Mouse (Mus musculus) kidney, postnatal 10 days (tissue): ENCODE measurements around the gene Smim12.

ENCODE experiments used
- DNase-seq: peaks from one replicate; pipeline ENCODE4 v3.0.0; 2021; ENCODE audit warnings: mixed read lengths

Smim12 gene

DNA sequence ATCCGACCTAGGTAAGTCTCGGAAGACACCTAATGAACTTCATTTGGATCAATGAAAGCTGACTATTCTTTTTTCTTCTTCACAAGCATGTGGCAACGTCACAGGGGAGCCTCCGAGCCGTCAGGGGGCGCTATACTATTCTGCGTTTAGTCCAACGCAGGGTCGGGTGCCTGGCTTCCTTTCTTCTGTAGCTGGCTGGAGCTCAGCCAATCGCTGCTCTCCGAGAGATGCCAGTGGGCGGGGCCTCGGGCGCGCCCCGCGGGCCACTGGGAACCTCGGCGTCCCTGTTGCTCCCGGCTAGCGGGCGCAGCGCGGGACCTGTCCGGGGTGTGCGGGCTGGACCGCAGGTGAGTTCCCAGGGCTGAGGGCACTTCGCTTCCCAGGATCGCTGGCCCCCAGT is at the start of gene Smim12:
Smim12 (plus strand) TSS at position 233 of the 400 bp plus-strand sequence.
- peak; percentile 100 for DNase-seq

DNA sequence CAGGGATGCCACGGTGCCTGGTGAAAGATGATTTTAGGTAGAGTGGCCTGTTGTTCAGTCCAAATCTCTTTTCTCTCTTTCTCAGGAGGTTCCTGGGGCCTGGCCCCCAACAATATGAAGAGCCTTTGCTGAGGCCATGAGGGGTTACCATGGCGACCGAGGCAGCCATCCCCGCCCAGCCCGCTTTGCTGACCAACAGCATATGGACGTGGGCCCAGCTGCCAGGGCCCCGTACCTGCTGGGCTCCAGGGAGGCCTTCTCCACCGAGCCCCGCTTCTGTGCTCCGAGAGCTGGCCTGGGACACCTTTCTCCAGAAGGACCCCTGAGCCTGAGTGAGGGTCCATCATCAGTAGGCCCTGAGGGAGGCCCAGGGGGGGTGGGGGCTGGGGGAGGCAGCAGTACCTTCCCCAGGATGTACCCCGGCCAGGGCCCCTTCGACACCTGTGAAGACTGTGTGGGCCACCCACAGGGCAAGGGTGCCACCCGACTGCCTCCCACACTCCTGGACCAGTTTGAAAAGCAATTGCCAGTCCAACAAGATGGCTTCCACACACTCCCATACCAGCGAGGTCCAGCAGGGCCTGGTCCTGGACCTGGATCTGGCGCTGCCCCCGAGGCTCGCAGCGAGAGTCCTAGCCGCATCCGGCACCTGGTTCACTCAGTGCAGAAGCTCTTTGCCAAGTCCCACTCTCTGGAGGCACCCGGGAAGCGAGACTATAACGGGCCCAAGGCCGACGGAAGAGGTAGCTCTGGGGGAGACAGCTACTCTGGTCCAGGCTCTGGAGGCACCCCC is 48.9 kb upstream of the Smim12 start:
- no peak for DNase-seq

DNA sequence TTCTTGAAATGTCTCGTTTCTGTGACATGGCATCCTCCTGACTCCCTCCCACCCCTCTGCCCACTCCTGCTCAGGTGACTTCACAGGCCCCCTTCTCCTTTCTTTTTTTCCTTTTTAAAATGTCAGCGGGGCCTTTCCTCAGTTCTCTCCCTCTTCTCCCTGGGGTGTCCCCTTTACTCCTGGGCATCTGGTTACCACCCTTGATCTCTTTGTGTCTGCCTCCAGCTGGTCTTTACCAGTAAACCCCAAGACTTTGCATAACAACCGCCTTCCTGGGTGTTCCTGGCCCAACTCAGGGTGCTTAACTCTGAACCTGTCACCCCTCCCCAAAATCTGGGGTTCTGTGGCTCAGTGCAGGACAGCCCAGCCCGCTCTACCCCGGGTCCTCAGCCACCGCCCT is 45.0 kb upstream of the Smim12 start:
- DNase-seq: no peak

DNA sequence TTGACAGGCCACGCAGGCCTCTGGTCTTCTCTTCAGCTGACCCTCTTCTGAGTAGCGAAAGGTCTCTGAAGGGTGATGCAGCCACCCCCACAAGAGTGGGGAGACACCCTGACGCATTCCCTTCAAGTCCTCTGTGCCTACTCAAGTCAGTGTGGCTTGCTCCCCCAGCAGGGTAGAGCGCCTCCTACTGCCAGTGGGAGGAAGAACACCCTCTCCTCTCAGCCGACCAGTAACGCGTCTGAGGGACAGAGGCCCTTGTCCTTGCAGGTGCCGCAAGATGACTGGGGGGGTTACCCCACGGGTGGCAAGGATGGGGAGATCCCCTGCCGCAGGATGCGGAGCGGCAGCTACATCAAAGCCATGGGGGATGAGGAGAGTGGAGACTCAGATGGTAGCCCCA is 44.2 kb upstream of the Smim12 start:
- DNase-seq: no peak

DNA sequence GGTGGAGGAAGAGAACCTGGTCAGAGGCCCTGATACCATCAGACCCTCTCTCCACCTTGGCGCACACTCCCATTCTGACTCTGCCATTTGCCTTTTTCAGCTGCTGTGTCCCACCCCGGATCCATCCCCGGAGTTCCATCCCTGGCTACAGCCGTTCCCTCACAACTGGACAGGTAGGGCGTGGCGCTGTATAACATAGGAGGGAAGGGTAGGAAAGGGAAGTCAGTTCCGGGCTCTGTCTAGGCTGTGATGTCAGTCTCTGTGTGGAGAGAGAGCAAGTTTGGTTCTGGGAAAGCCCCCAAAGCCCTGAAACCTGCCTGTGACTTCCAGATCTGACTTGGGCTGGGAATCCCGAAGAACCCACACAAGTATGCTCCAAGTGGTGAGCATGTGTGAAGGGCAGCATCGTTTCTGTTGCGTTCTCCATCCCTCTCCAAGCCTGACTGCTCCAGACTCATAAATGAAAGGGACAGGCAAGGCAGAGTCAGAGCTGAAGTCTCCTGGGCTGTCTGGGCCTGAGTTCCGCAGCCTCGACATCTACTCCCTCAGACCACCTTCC is 43.3 kb upstream of the Smim12 start:
- DNase-seq: no peak

DNA sequence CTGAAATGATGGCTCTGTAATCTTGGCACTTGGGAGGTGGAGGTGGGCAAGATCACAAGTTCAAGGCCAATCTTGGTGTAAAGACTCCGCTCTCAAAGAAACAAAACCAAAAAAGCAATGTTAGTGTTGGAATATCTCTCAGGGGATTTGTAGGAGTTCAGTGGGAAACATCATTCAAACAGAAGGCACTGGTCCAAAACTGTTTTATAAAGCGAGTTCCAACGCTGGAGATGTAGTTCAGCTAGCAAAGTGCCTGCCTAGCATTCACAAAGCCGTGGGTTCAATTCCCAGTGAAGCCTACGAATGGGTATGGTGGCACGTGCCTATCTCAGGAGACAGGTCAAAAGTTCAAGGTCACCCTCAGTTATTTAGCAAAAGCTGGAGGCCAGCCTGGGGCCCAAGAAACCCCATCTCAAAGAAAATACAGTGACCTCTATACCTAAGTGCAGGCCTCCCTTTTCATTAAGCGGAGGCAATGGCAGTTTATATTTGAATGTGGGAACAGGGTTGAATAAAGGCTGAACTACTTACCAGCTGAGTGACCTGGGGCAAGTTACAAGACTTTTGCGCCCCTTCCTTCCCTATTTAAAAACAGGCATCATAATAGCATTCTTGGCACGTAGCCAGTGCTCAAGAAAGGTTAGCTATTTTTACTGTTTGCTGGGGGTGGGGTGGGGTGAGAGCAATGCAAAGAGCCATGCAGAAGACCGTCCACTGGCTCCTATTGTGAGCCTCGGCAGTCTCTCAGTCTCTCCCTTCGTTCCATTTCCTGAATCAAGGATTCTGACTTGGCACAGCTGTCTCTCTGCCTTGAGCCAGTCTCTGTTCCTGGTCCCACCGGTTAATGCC is 42.6 kb upstream of the Smim12 start:
- DNase-seq: no peak

DNA sequence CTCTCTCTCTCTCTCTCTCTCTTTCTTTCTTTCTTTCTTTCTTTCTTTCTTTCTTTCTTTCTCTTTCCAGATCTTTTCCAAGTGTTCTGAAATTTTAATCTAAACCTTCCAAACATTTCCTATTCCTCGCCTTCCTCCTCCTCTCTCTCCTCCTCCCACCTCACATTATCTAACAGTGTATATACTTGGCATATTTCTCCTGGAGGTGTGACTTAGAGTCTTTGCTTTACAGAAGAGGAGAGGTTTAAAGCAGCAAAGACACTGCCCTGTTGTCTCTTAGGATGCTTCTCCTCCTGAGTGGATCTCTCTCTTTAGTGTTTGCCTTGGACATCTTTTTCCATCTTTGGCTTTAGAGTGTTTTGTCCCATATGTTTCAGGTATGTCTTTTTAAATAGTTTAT is 40.5 kb upstream of the Smim12 start:
- DNase-seq: no peak

DNA sequence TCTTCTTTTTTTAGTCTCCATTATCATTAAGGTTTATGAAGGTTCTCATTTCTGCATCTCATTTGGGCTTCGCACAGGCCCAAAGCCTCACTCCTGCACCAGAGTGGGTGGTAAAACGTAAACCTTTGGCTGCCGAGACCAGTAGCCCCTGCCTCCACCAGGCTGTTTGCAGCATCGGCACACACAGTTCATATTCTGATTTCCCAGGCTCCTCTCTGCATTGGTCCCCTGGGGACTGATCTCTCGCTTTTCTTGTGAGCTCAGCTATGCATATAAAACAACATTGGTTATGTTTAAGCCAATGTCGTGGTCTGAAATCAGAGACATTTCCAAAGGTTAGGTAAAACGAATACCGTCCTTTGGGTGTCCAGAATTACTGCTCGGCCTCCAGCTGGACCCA is 32.3 kb upstream of the Smim12 start:
- no peak for DNase-seq

DNA sequence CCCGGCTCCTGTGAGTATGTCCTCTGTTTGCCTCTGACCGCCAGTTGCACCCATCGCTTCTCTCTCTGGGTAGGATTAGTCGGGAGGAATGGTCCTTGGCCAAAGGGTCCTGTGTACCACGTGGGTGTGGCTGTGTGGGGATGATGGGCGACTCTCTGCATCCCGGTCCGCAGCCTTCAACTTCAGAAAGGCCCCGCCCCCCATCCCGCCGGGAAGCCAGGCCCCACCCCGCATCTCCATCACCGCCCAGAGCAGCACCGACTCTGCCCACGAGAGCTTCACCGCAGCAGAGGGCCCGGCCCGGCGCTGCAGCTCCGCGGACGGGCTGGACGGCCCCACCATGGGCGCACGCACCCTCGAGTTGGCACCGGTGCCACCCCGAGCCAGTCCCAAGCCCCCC is 29.1 kb upstream of the Smim12 start:
- DNase-seq: no peak

DNA sequence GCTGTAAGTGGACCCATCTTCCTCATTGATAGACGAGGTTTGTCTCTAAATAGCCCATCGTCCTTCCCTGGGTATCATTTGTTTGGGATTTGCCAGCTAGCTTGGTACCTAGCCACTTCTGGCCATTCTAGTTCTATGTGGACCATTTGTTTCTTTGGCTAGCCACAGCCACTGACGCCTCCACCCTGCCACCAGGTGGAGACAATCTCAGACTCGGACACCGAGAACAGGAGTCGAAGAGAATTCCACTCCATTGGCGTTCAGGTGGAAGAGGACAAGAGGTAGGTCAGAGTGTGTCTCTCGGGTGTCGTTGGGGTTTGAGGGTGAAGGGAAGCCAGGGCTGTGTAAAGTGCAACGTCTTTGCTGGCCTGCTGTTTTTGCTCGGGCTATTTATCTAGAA is 28.5 kb upstream of the Smim12 start:
- no peak for DNase-seq

DNA sequence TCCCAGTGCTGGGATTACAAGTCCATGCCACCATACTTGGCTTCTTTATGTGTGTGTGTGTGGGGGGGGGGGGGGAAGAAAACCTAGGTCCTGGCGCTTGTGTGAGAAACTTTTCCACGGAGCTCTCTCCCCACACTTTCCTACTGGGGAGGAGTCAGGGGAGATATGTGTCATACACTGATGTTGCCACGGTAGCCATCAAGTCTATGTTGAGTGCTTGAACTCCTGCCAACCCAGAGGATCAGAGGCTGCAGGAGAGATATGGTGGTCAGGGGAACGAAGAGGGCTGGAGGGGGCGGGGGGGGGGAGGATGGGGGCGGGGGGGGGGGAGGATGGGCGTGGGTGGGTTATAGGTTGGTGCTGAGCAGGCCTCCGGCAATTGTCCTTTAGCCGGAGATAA is 27.8 kb upstream of the Smim12 start:
- no peak for DNase-seq

DNA sequence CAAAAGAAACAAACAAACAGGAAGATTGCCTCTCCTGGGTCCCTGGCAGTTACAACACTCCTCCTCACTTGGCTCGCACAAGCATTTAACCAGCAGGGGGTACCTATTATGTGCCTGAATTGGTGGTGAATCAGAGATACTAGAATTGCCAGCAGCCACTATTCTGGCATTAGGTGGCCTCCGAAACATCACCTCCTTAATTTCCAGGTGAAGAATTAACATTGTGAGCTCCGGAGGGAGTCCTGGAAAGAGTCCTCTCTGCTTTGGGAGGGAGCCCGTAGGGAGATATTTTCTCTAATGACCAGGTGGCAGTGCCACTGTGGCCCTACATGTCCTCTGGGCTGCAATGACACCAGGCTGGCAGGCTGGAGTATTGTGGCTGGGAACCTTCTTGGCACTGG is 27.3 kb upstream of the Smim12 start:
- no peak for DNase-seq

DNA sequence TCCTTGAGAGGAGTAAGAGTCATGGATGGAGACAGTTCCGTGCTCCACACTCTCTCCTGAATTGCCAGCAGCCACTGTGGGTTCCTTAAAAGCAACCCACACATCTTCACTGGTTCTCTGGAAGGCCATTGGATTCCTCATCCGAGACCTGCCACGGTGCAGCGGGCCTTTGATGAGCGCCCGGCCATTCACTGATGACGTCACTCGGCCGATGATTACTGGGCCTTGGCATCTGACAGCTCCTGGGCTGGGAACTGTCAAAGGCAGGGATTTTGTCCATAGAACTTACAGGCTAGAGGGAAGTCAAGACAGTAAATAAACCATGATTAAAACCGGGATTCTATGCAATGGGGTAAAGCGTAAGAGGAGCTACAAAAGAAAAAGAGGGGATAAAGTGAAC is 26.5 kb upstream of the Smim12 start:
- DNase-seq: no peak

DNA sequence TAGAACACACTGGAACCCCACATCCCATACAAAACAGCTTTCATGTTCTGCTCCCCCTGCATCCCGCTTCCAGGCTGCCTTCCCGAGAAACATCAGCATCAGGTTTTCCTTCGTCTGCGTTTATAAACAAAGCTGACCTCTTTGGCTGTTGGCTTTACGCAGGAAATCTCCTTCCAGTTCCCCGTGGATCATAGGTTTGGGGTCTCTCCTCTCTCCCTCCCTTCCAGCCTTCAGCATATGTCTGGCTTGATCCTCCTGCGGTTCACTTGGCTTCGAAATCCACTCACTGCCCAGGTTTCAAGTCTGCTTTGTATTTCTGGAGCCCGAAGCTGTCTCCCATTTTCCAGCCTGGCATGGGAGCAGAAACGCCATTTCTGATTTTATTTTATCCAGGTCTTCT is 20.3 kb upstream of the Smim12 start:
- no peak for DNase-seq

DNA sequence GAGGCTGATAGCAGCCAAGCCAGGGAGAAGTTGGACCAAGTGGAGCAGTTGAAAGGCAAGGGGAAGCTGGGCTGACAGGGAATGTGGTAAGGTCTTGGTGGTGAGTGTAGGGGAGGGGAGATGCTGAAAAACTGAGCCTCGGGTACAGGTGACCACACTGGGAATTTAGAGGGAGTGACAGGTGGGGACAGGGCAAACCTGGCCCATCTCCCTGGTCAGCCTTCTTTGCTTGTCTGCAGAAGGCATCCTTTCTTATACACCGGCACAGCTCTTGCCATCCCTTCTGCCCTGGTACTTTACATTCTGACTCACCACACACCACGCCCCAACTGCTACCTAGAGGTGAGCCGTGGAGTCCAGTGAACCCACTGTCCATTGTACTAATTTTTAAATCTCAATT is 19.8 kb upstream of the Smim12 start:
- no peak for DNase-seq

DNA sequence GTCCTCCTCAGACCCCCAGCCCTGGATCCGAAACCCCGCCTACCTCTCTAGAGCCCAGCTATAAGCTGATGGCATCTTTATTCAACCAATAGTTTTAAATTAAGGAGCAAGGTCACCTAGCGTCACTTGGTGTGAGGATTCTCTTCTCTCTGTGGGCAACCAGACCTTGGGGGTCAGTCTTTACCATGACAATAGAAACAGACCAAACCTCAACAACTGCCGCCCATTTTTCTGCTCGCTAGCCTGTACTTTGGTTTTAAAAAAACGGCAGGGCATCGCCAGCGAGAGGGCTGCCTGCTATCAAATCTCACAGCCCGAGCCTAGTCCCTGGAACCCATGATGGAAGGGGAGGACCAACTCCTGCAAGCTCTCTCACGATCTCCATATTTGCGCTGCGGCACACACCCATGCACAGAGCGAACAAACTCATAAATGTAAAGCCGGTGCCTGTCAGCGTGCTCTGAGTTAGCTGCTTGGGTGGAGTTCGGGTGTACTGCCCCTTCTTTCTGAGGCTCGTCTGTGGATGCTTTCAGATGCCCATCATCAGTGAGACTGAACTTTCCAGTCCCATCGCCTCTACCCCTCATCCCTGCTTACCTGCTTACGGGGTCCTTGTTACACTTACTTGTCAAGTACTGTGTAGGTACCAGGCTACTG is 19.0 kb upstream of the Smim12 start:
- no peak for DNase-seq

DNA sequence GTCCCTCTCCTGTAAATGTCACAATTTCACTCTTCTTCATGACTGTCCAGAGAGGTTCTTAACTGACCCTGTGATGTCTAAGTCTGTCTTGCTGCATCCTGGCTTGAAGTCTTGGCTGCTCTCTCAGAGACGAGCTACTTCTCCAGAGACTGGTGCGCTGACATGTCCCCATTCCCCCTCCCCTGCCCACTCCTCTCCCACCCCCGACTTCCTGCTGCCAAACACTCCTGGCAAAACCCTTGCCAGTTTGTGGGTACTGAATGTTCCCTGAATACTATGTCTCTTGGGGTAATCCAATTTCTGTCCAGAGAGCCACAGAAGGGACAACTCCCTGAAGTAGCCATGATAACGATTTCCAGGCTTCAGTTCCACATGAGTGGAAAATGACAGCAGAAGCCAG is 17.5 kb upstream of the Smim12 start:
- DNase-seq: no peak

DNA sequence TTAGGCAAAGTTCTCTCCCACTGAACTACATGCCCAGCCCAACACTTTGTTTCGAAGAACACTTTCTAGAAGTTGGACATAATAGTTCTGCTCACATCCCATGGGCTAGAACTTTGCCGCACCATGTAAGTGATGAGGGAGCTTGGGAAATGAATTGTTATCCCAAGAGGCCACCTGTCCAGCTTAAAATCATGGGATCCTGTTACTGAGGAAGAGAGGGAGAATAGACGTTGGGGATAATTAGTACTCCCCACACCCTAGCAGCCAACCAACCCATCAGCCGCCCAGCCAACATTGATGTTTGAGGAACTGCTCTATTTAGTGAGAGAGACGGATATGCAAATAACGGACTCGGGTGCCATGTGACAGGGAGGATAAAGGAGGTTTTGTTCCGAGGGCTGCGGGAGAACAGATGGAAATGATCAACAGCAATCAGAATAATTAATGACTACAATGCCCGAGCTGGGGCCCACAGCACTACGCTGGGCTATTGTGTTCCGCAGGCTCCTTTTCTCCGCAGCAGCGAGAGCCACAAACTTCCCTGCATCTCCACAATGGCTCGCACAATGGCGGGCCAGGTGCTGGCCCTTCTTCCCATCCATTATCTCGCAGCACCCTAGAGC is 16.4 kb upstream of the Smim12 start:
- no peak for DNase-seq

DNA sequence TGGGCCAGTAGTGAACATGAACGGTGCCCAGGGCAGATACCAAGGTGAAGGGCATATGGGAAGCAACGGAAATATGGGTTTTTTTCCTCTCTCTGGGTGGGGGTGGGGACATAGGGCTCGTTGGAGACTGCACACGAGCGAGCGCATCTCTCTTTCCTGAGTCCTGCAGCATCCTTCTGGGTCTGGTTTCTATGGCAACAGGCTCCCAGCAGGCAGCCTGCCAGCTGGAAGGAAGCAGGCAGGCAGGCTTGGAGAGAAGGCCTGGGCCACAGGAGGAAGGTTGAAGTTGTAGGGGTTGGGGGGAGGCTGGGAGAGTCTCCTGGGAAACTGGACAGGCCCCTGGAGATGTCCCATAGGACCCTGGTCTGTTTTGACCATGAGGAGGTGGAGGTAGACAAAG is 11.6 kb upstream of the Smim12 start:
- DNase-seq: no peak

DNA sequence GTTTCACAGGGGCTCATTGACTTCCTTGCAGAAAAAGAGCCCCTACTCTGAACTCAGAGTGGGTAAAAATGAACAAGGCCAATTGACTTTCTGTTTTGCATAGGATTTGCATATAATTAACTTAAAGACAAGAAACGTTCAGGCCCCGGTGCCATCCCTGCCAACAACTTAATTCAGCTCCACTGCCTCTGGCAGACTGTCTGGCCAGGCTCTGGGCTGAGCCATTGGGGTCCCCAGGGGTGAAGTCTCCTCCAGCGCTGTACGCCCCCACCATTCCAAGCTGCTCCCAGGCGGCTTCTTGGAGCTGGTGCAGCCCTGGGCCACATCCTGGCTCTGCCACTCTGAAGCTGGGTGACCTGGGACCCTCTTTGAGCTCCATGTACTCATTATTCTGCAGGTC is 11.0 kb upstream of the Smim12 start:
- DNase-seq: no peak

DNA sequence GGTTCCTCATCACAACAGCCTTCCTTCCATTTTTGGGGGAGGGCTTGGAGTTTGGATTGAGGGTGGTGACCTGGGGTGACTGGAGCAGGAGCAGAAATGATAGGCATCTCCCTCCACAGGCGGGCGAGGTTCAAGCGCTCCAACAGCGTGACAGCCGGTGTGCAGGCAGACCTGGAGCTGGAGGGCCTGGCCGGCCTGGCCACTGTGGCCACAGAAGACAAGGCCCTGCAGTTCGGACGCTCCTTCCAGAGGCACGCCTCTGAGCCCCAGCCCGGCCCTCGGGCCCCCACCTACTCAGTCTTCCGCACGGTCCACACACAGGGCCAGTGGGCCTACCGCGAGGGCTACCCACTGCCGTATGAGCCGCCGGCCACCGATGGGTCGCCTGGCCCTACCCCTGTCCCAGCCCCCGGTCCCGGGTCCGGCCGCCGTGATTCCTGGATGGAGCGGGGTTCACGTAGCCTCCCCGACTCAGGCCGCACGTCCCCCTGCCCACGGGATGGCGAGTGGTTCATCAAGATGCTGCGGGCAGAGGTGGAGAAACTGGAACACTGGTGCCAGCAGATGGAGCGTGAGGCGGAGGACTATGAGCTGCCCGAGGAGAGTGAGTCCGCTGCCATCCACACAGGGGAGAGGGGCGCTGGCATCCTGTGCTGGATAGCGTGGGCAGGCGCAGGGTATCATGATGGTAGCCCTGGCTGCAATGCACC is 10.0 kb upstream of the Smim12 start:
- no peak for DNase-seq

DNA sequence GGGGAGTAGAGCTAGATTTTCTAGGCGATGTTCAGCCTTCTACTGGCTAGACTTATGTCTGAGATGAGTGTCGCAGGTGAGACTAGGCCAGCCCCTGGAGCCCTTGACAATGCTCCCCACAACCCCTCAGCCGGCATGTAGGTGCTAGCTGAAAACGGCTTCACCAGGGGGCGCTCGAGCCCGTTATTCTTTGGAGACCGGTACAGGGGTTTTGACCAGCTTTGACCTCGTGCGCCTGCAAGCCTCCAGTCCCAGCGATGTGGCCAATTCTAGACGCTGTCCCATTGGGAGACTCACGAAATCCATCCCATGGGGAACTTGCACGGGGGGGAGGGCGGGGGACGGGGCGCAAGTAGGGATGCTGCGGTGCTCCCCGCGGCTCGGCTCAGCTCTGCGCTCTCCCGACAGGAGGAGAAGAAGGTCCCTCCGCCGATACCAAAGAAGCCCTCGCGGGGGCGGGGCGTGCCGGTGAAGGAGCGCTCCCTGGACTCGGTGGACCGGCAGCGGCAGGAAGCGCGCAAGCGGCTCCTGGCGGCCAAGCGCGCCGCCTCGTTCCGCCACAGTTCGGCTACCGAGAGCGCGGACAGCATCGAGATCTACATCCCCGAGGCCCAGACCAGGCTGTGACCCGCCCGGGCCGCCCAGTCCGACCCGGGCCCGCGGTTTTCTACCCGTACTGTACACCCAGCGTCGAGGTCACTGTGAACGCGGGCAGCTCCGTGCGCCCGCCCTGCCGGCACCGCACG is 7.7 kb upstream of the Smim12 start:
- DNase-seq: peak; percentile 94
